Mouse (Mus musculus) liver, embryonic 14.5 days (tissue): ENCODE results near the gene Unc50.

Experiments
- CTCF ChIP-seq: IDR thresholded peaks from 2 replicates; pipeline ENCODE4 v1.5.1; 2016; ENCODE audit warnings: antibody characterized with exemption, low read depth, control low read depth
- EP300 ChIP-seq: IDR thresholded peaks from 2 replicates; pipeline ENCODE4 v1.6.1; 2016; ENCODE audit warnings: antibody characterized with exemption, low read depth

DNA sequence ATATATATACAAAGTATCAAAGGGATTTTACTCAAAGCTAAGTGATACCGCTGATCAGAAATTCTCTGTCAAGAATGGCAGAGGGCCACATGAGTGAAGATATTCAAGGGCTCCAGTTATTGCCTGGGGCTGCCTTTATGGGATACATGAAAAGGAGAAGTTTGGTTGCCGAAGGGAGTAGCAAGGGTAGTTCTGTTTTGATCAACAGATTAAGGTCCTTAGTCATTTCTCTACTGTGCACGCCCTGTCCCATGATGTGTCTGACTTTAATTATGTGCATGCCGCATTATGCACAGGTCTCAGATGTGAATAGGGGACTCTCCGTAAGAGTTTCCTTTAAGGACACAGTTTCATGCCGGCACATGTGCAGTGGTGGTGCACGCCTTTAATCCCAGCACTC is 27.6 kb downstream of the Unc50 start:
- TF ChIP-seq CTCF (no peak), EP300 (no peak)
